Mouse (Mus musculus) forebrain, embryonic 10.5 days (tissue): ENCODE data around the gene Olfr824. TPM values are rescaled to one million over a fixed set of nuclear protein-coding genes. Genes with fewer than 3 reads are reported as not detected.
"Not testable (repeated sequence)": the region's sequence is repeated elsewhere in the genome, so short reads cannot be mapped to it uniquely, and the experiment has no call there.

Source experiments
- DNase-seq: peaks from one replicate; pipeline ENCODE4 v3.0.0-alpha.2; 2017; ENCODE audit warnings: low spot score; ENCODE audit errors: extremely low spot score
- H3K27ac ChIP-seq: fragments of 300-500 bp; sonication (generic); 2 replicates; pipeline ENCODE4 v1.5.1; 2016; ENCODE audit warnings: mild to moderate bottlenecking
- H3K27me3 ChIP-seq: fragments of 300-500 bp; sonication (generic); 2 replicates; pipeline ENCODE4 v1.6.1; 2016; ENCODE audit warnings: mild to moderate bottlenecking; ENCODE audit not compliant: poor library complexity, severe bottlenecking
- H3K36me3 ChIP-seq: fragments of 300-500 bp; sonication (generic); replicated peaks from 2 replicates; pipeline ENCODE4 v1.6.1; 2016; ENCODE audit warnings: mild to moderate bottlenecking, moderate library complexity
- H3K4me1 ChIP-seq: fragments of 300-500 bp; sonication (generic); 2 replicates; pipeline ENCODE4 v1.6.1; 2016
- H3K4me3 ChIP-seq: fragments of 300-500 bp; sonication (generic); 2 replicates; pipeline ENCODE4 v1.5.1; 2016; ENCODE audit warnings: mild to moderate bottlenecking, moderate library complexity
- H3K9me3 ChIP-seq: fragments of 300-500 bp; sonication (generic); 2 replicates; pipeline ENCODE4 v1.6.1; 2016; ENCODE audit warnings: mild to moderate bottlenecking, moderate library complexity
- whole genome bisulfite sequencing: fragments of 180-500 bp; shearing (Covaris S2); methylation state at CpG from one replicate; pipeline ENCODE4 v1.1.7; 2016; 5-methylcytosine and 5-hydroxymethylcytosine counted together
- polyA plus RNA-seq: library from polyadenylated mRNA; unstranded; fragments of >200 nt; fragmentation: Nextera tagmentation; extraction: Ambion mirVana; gene quantifications from 2 replicates; pipeline ENCODE4 v1.2.1, GENCODE M21; 2016

Olfr824 gene
- not detected in 2 replicates for polyA plus RNA-seq

GRCm38 (mm10) chr10:130129900-130130299, at the start of gene Olfr824:
Gene Olfr824 (minus strand): TSS chr10:130130000.
- H3K27me3 ChIP-seq, H3K9me3 ChIP-seq, H3K36me3 ChIP-seq, H3K27ac ChIP-seq, H3K4me3 ChIP-seq, H3K4me1 ChIP-seq, DNase-seq: not testable (repeated sequence)

- Histone ChIP-seq H3K36me3 (no peaks in the 10 kb centered on the region), H3K27ac (no peak within 1 kb of the TSS), H3K27me3 (no peaks in the 10 kb centered on the region), H3K9me3 (no peaks in the 10 kb centered on the region), H3K4me3 (no peak within 1 kb of the TSS), H3K4me1 (no peaks in the 10 kb centered on the region)
- DNase-seq = no peak
These were observed 36.9 kb upstream of the Olfr824 start, which contains the start of gene Olfr825 for GRCm38 (mm10) chr10:130166666-130167065. Gene Olfr825 (minus strand): TSS chr10:130166766.

- Histone ChIP-seq H3K36me3 (no peaks in the 10 kb centered on the region), H3K4me3 (no peak overlapping the region), H3K27ac (no peak overlapping the region), H3K9me3 (no peaks in the 10 kb centered on the region), H3K27me3 (no peaks in the 10 kb centered on the region), H3K4me1 (no peaks in the 10 kb centered on the region)
- no peak for DNase-seq
These were observed 35.4 kb upstream of the Olfr824 start for GRCm38 (mm10) chr10:130165196-130165595.

- Histone ChIP-seq H3K36me3 (no peaks in the 10 kb centered on the region), H3K27me3 (no peaks in the 10 kb centered on the region), H3K27ac (no peak overlapping the region), H3K9me3 (no peaks in the 10 kb centered on the region), H3K4me1 (no peaks in the 10 kb centered on the region), H3K4me3 (no peak overlapping the region)
- DNase-seq = no peak
- WGBS = 85% methylated on average over 5 of the region's 5 CpGs
These were observed 14.3 kb upstream of the Olfr824 start for GRCm38 (mm10) chr10:130144121-130144520.

GRCm38 (mm10) chr10:130142481-130142880, 12.7 kb upstream of the Olfr824 start:
- not testable (repeated sequence) for H3K27ac ChIP-seq, DNase-seq, H3K27me3 ChIP-seq, H3K4me1 ChIP-seq, H3K9me3 ChIP-seq, H3K4me3 ChIP-seq, H3K36me3 ChIP-seq
- WGBS = 90% methylated on average over 5 of the region's 5 CpGs

- Histone ChIP-seq H3K9me3 (no peaks in the 10 kb centered on the region), H3K36me3 (no peaks in the 10 kb centered on the region), H3K4me3 (no peak overlapping the region), H3K27ac (no peak overlapping the region), H3K4me1 (no peaks in the 10 kb centered on the region), H3K27me3 (no peaks in the 10 kb centered on the region)
- DNase-seq = no peak
These were observed 5.0 kb upstream of the Olfr824 start for GRCm38 (mm10) chr10:130134811-130135210.

- not testable (repeated sequence) for H3K9me3 ChIP-seq, H3K27me3 ChIP-seq, H3K4me3 ChIP-seq, H3K27ac ChIP-seq, H3K36me3 ChIP-seq, H3K4me1 ChIP-seq, DNase-seq
- 63% methylated on average over 3 of the region's 3 CpGs for WGBS
These were observed 13.8 kb downstream of the Olfr824 start for GRCm38 (mm10) chr10:130116045-130116444.

GRCm38 (mm10) chr10:130115283-130115682, 14.5 kb downstream of the Olfr824 start, which contains the start of gene Olfr823:
Gene Olfr823 (minus strand): TSS chr10:130115383.
- not testable (repeated sequence) for H3K27ac ChIP-seq, H3K27me3 ChIP-seq, H3K36me3 ChIP-seq, DNase-seq, H3K9me3 ChIP-seq, H3K4me3 ChIP-seq, H3K4me1 ChIP-seq
- 82% methylated on average over 1 of the region's 1 CpGs for WGBS

GRCm38 (mm10) chr10:130096104-130096503, 33.7 kb downstream of the Olfr824 start:
- H3K27me3 ChIP-seq = no peaks in the 10 kb centered on the region
- no peaks in the 10 kb centered on the region for H3K36me3 ChIP-seq
- H3K4me1 ChIP-seq = no peaks in the 10 kb centered on the region
- H3K4me3 ChIP-seq = no peak overlapping the region
- H3K27ac ChIP-seq = no peak overlapping the region
- no peaks in the 10 kb centered on the region for H3K9me3 ChIP-seq
- DNase-seq = no peak

- WGBS = 29% methylated on average over 5 of the region's 5 CpGs
- no peaks in the 10 kb centered on the region for H3K36me3 ChIP-seq
- H3K4me1 ChIP-seq = no peaks in the 10 kb centered on the region
- H3K27me3 ChIP-seq = no peaks in the 10 kb centered on the region
- no peak overlapping the region for H3K4me3 ChIP-seq
- no peak overlapping the region for H3K27ac ChIP-seq
- peak; percentile 38 for DNase-seq
- H3K9me3 ChIP-seq = no peaks in the 10 kb centered on the region
These were observed 36.9 kb downstream of the Olfr824 start for GRCm38 (mm10) chr10:130092838-130093440.

Other genes with a start within 250 kb of the Olfr824 start
- not detected in 2 replicates for gene Olfr815, start 224.1 kb downstream of the Olfr824 start, polyA plus RNA-seq
- not detected in 2 replicates for gene Olfr816, start 214.4 kb downstream of the Olfr824 start, polyA plus RNA-seq
- not detected in 2 replicates for gene Olfr818, start 180.9 kb downstream of the Olfr824 start, polyA plus RNA-seq
- gene Olfr819, start 162.7 kb downstream of the Olfr824 start, polyA plus RNA-seq = not detected in 2 replicates
- gene Olfr247, start 153.9 kb downstream of the Olfr824 start, polyA plus RNA-seq = not detected in 2 replicates
- gene Gm10310, start 144.9 kb downstream of the Olfr824 start, polyA plus RNA-seq = not detected in 2 replicates
- gene Olfr820, start 117.4 kb downstream of the Olfr824 start, polyA plus RNA-seq = not detected in 2 replicates
- gene Olfr821, start 99.7 kb downstream of the Olfr824 start, polyA plus RNA-seq = not detected in 2 replicates
- gene Olfr822, start 58.8 kb downstream of the Olfr824 start, polyA plus RNA-seq = not detected in 2 replicates
- not detected in 2 replicates for gene Olfr823, start 14.6 kb downstream of the Olfr824 start, polyA plus RNA-seq
- not detected in 2 replicates for gene Olfr825, start 36.8 kb upstream of the Olfr824 start, polyA plus RNA-seq
- not detected in 2 replicates for gene Olfr826, start 54.2 kb upstream of the Olfr824 start, polyA plus RNA-seq
- gene Olfr827, start 84.4 kb upstream of the Olfr824 start, polyA plus RNA-seq = not detected in 2 replicates
- gene Neurod4, start 150.2 kb upstream of the Olfr824 start, polyA plus RNA-seq = 2.6 and 3.0 TPM in 2 replicates
- gene Tespa1, start 192.9 kb upstream of the Olfr824 start, polyA plus RNA-seq = 0.24 TPM in 1 of 2 replicates, not detected in the other